Mouse (Mus musculus) limb, embryonic 10.5 days (tissue): Measurements from ENCODE around the gene 1700012A03Rik. TPM values are rescaled to one million over a fixed set of nuclear protein-coding genes. Genes with fewer than 3 reads are reported as not detected.

Experiments used
- DNase-seq: peaks from one replicate; pipeline ENCODE4 v3.0.0-alpha.2; 2017; ENCODE audit warnings: low spot score
- H3K27ac ChIP-seq: fragments of 300-500 bp; sonication (generic); 2 replicates; pipeline ENCODE4 v1.5.1; 2016; ENCODE audit warnings: mild to moderate bottlenecking
- H3K27me3 ChIP-seq: fragments of 300-500 bp; sonication (generic); 2 replicates; pipeline ENCODE4 v1.6.1; 2016; ENCODE audit warnings: low read depth, mild to moderate bottlenecking; ENCODE audit not compliant: poor library complexity, severe bottlenecking
- H3K36me3 ChIP-seq: fragments of 300-500 bp; sonication (generic); 2 replicates; pipeline ENCODE4 v1.6.1; 2016; ENCODE audit warnings: mild to moderate bottlenecking, moderate library complexity
- H3K4me1 ChIP-seq: fragments of 300-500 bp; sonication (generic); 2 replicates; pipeline ENCODE4 v1.6.1; 2016
- H3K4me3 ChIP-seq: fragments of 300-500 bp; sonication (generic); 2 replicates; pipeline ENCODE4 v1.5.1; 2016; ENCODE audit warnings: mild to moderate bottlenecking, moderate library complexity
- H3K9me3 ChIP-seq: fragments of 300-500 bp; sonication (generic); replicated peaks from 2 replicates; pipeline ENCODE4 v1.6.1; 2016; ENCODE audit warnings: mild to moderate bottlenecking
- WGBS: fragments of 180-500 bp; shearing (Covaris S2); methylation state at CpG from one replicate; pipeline ENCODE4 v1.1.7; 2016; 5-methylcytosine and 5-hydroxymethylcytosine counted together
- polyA plus RNA-seq: library from polyadenylated mRNA; unstranded; fragments of >200 nt; fragmentation: Nextera tagmentation; extraction: Ambion mirVana; gene quantifications from 2 replicates; pipeline ENCODE4 v1.2.1, GENCODE M21; 2016

Gene 1700012A03Rik
- not detected in 2 replicates for polyA plus RNA-seq

DNA sequence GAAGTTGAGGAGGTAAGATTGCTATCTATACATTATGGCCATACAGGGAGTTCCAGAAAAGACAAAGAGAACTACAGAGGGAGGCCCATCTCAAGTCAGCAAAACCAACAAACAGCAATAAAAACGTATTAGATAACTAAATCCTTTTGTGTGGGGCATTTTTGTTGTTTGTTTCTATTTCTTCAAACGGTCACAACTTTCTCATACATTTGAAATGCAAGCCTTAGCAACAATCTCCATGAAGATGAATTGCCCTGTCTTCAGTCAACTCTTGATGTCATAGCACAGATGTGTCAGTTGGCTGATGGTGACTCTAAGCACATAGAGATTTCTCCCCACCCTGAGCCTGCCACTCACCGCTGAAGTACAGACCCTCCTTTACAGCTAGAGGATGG, at the start of gene 1700012A03Rik:
Gene 1700012A03Rik, plus strand, starts transcription at position 296 of the 395 bp plus-strand sequence.
- Histone ChIP-seq H3K27ac (no peak within 1 kb of the TSS), H3K4me1 (no peaks in the 10 kb centered on the region), H3K27me3 (no peaks in the 10 kb centered on the region), H3K9me3 (no peaks in the 10 kb centered on the region), H3K36me3 (no peaks in the 10 kb centered on the region), H3K4me3 (no peak within 1 kb of the TSS)
- no peak for DNase-seq
- WGBS = 71% methylated on average over 3 of the region's 3 CpGs

DNA sequence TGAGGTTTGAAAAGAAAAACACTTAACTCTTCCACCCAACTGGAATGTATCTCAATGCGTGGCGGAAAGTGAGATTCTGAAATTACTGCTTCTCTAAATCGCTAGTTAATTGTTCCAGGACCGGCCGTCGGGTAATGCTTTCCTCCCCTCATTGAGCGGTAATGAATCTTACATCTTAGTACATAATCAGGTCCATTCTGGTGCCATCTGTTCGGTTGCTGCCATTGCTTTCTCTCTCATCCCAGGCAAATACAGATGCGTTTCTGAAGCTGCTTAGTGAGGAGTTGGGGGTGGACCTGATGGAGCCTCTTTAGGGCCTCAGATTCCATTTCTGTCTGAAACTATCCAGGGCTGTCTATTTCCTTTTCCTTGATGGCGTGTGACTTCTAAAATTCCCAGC, 45.8 kb upstream of the 1700012A03Rik start:
- no peak overlapping the region for H3K27ac ChIP-seq
- no peaks in the 10 kb centered on the region for H3K9me3 ChIP-seq
- H3K4me3 ChIP-seq = no peak overlapping the region
- 83% methylated on average over 10 of the region's 10 CpGs for WGBS
- no peaks in the 10 kb centered on the region for H3K4me1 ChIP-seq
- no peaks in the 10 kb centered on the region for H3K36me3 ChIP-seq
- no peak for DNase-seq
- no peaks in the 10 kb centered on the region for H3K27me3 ChIP-seq

- Histone ChIP-seq H3K4me3 (no peak overlapping the region), H3K9me3 (no peaks in the 10 kb centered on the region), H3K27me3 (no peaks in the 10 kb centered on the region), H3K36me3 (no peaks in the 10 kb centered on the region), H3K27ac (no peak overlapping the region), H3K4me1 (no peaks in the 10 kb centered on the region)
- DNase-seq = no peak
- WGBS = 90% methylated on average over 2 of the region's 2 CpGs
These were observed 44.1 kb upstream of the 1700012A03Rik start for GRCm38 (mm10) chr6:32005914-32006313.

- Histone ChIP-seq H3K27me3 (no peaks in the 10 kb centered on the region), H3K9me3 (no peaks in the 10 kb centered on the region), H3K27ac (no peak overlapping the region), H3K36me3 (no peaks in the 10 kb centered on the region), H3K4me3 (no peak overlapping the region), H3K4me1 (no peaks in the 10 kb centered on the region)
- no peak for DNase-seq
- 87% methylated on average over 6 of the region's 6 CpGs for WGBS
These were observed 43.7 kb upstream of the 1700012A03Rik start for GRCm38 (mm10) chr6:32006382-32006781.

DNA sequence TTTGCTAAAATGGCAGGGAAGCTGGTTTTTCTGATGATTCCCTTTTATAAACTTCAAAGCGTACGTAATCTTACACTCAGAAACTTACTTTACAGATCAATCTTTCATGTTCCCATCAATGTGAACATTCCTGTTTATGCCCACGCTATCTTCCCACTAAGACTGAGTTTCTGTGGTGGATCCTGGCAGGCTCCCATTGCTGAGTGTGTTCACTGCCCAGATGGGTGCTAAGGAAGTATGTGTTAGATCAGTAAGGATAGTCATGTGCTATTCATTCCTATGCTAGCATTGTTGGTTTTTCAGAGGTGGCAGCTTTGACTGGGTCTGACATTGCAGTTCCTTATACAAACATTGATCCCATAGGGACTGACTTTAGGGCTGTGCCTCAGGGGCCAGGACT, 42.7 kb upstream of the 1700012A03Rik start:
- DNase-seq = no peak
- 96% methylated on average over 3 of the region's 3 CpGs for WGBS

GRCm38 (mm10) chr6:32016841-32017240, 33.2 kb upstream of the 1700012A03Rik start:
- H3K4me1 ChIP-seq = no peaks in the 10 kb centered on the region
- H3K4me3 ChIP-seq = no peak overlapping the region
- H3K27me3 ChIP-seq = no peaks in the 10 kb centered on the region
- H3K9me3 ChIP-seq = no peaks in the 10 kb centered on the region
- DNase-seq = no peak
- WGBS = 90% methylated on average over 7 of the region's 7 CpGs
- H3K27ac ChIP-seq = no peak overlapping the region
- H3K36me3 ChIP-seq = no peaks in the 10 kb centered on the region

More for the DNA sequence above, 42.7 kb upstream of the 1700012A03Rik start:
- H3K27me3 ChIP-seq = no peaks in the 10 kb centered on the region
- no peak overlapping the region for H3K4me3 ChIP-seq
- H3K36me3 ChIP-seq = no peaks in the 10 kb centered on the region
- no peaks in the 10 kb centered on the region for H3K4me1 ChIP-seq
- H3K9me3 ChIP-seq = no peaks in the 10 kb centered on the region
- H3K27ac ChIP-seq = no peak overlapping the region

GRCm38 (mm10) chr6:32017406-32018104, 32.5 kb upstream of the 1700012A03Rik start:
- Histone ChIP-seq H3K36me3 (no peaks in the 10 kb centered on the region), H3K4me1 (no peaks in the 10 kb centered on the region), H3K27ac (no peak overlapping the region), H3K4me3 (no peak overlapping the region), H3K9me3 (no peaks in the 10 kb centered on the region), H3K27me3 (no peaks in the 10 kb centered on the region)
- WGBS = 85% methylated on average over 14 of the region's 14 CpGs
- no peak for DNase-seq

DNA sequence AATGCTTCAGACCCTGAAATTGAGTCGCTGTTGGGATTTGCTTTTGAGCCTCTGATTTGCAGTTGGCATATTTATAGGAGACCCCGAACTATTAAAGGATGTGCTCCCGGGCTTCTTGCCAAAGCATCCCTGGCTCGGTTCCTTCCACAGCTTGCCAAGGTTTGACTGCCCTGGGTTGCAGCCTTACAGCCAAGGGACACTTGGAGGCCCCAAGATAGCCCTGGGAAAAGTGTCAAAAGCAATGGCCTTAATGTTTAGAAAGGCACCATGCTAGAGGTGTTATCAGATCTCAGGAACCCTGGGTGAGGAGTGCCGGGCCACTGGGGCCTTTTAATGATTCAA, 32.0 kb upstream of the 1700012A03Rik start:
- no peaks in the 10 kb centered on the region for H3K9me3 ChIP-seq
- H3K27ac ChIP-seq = no peak overlapping the region
- H3K27me3 ChIP-seq = no peaks in the 10 kb centered on the region
- DNase-seq = no peak
- no peak overlapping the region for H3K4me3 ChIP-seq
- no peaks in the 10 kb centered on the region for H3K4me1 ChIP-seq
- no peaks in the 10 kb centered on the region for H3K36me3 ChIP-seq
- WGBS = 87% methylated on average over 5 of the region's 5 CpGs

GRCm38 (mm10) chr6:32021853-32022536, 28.1 kb upstream of the 1700012A03Rik start:
- Histone ChIP-seq H3K27me3 (no peaks in the 10 kb centered on the region), H3K4me3 (no peak overlapping the region), H3K36me3 (no peaks in the 10 kb centered on the region), H3K27ac (no peak overlapping the region), H3K9me3 (no peaks in the 10 kb centered on the region), H3K4me1 (no peaks in the 10 kb centered on the region)
- no peak for DNase-seq
- WGBS = 82% methylated on average over 10 of the region's 10 CpGs

DNA sequence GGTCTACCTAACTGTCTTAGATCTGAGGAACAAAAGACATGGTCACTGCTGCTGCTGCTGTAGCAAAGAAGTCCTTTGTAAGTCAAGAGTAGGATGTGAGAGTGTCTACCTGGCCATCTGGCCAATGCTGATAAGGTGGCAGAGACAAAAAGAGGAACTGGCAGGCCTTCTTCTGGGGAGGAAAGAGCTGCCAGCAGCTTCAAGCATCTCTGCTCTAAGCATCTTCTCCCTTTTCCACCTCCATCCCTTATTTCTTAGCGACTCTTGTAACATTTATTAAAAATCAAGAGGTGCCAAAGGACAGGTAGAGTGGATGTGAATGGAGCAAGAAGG, 27.5 kb upstream of the 1700012A03Rik start:
- Histone ChIP-seq H3K27ac (no peak overlapping the region), H3K27me3 (no peaks in the 10 kb centered on the region), H3K36me3 (no peaks in the 10 kb centered on the region), H3K9me3 (no peaks in the 10 kb centered on the region), H3K4me1 (no peaks in the 10 kb centered on the region), H3K4me3 (no peak overlapping the region)
- DNase-seq = no peak
- 91% methylated on average over 1 of the region's 1 CpGs for WGBS

- H3K27me3 ChIP-seq = no peaks in the 10 kb centered on the region
- WGBS = 90% methylated on average over 3 of the region's 3 CpGs
- H3K36me3 ChIP-seq = no peaks in the 10 kb centered on the region
- H3K27ac ChIP-seq = no peak overlapping the region
- DNase-seq = no peak
- no peaks in the 10 kb centered on the region for H3K4me1 ChIP-seq
- H3K9me3 ChIP-seq = no peaks in the 10 kb centered on the region
- no peak overlapping the region for H3K4me3 ChIP-seq
These were observed 21.6 kb upstream of the 1700012A03Rik start for GRCm38 (mm10) chr6:32028228-32029009.

DNA sequence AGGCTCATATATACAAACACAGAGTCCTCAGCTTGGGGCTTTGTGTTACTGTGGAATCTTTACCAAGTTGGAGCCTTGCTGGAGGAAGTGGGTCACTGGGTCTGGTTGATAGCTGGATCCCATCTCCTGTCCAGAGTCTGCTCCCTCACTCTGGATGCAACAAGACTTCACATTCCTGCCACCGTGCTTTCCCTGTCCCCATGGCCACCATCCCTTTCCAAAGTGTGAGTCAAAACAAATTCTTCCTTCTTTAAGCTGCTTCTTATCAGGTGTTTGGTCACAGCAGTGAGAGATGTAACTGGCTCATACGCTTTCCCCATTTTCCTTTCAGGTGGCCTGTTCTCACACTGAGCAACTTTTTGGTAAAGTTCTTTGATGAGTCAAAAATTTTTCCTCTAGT, 15.8 kb upstream of the 1700012A03Rik start:
- Histone ChIP-seq H3K9me3 (no peaks in the 10 kb centered on the region), H3K4me1 (no peaks in the 10 kb centered on the region), H3K27ac (no peak overlapping the region), H3K4me3 (no peak overlapping the region), H3K27me3 (no peaks in the 10 kb centered on the region), H3K36me3 (no peaks in the 10 kb centered on the region)
- WGBS = 86% methylated on average over 2 of the region's 2 CpGs
- DNase-seq = no peak

DNA sequence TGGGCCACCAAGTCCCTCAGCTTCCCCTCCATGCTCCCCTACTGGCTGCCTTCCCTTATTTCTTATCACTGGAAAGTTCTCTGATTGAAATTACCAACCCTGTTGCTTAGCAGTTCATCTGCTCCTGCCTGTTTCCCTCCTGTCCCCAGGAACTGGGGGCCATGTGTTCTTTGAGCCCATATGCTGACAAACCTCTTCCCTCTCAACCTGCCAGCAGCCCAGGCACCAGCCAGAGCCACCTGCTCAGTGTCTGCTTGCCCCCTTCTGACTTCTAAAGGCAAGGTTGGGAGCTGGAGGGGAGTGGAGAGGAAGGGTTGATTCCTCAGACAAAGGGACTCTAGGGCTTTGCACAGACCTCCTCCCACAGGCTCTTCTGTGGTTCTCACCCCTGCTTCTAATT, 4.7 kb upstream of the 1700012A03Rik start:
- H3K27me3 ChIP-seq = no peaks in the 10 kb centered on the region
- H3K27ac ChIP-seq = no peak overlapping the region
- no peak overlapping the region for H3K4me3 ChIP-seq
- DNase-seq = no peak
- no peaks in the 10 kb centered on the region for H3K4me1 ChIP-seq
- H3K9me3 ChIP-seq = no peaks in the 10 kb centered on the region
- no peaks in the 10 kb centered on the region for H3K36me3 ChIP-seq
